Mouse (Mus musculus) granulocyte monocyte progenitor cell, adult 5-6 weeks (primary cell): ENCODE results near the gene Fam171a2. TPM values are rescaled to one million over a fixed set of nuclear protein-coding genes. Genes with fewer than 3 reads are reported as not detected.

Experiments used
- ATAC-seq: replicated peaks from 2 replicates; pipeline ENCODE4 v1.8.0; 2016; ENCODE audit warnings: mild to moderate bottlenecking, moderate TSS enrichment, inconsistent platforms; ENCODE audit not compliant: poor library complexity, severe bottlenecking
- total RNA-seq, 2 experiments: library from RNA; stranded (forward) in 1 of 2; stranded (reverse) in 1 of 2; fragments of 200-712, 200-1000 nt in 1 of 2; fragments of >200 nt in 1 of 2; fragmentation: Nextera tagmentation in 1 of 2; gene quantifications; 2 replicates each; pipeline ENCODE4 v1.2.3; 2014 to 2017

The Fam171a2 gene
- total RNA-seq (2014; fragmentation: Nextera tagmentation): not detected in 2 replicates
- total RNA-seq (2017): not detected in 2 replicates

DNA sequence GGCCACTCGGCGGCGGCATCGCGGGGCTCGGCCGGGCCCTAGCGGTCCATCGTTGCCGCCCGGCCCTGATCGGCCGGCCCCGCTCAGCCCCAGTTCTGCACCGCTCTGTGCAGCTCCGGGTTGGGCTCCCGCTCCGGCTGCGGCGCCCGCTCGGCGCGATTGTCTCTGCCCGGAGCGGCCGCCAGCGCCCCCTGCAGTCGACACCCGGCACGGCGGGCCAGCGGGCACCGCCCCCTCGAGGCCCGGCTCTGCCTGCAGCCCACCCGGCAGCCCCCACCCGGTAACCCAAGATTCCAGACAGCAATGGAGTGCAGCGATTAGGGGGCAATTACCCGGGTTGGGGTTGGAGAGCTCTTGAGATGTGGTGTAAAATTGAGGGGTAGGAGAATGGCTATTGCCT lies at the start of gene Fam171a2:
Fam171a2 (minus strand) TSS at position 186 of the 400 bp plus-strand sequence.
- ATAC-seq: peak; percentile 72

GRCm38 (mm10) chr11:102496732-102497131 lies 49.2 kb upstream of the Fam171a2 start:
- no peak for ATAC-seq

GRCm38 (mm10) chr11:102496206-102496605 lies 48.7 kb upstream of the Fam171a2 start:
- no peak for ATAC-seq

DNA sequence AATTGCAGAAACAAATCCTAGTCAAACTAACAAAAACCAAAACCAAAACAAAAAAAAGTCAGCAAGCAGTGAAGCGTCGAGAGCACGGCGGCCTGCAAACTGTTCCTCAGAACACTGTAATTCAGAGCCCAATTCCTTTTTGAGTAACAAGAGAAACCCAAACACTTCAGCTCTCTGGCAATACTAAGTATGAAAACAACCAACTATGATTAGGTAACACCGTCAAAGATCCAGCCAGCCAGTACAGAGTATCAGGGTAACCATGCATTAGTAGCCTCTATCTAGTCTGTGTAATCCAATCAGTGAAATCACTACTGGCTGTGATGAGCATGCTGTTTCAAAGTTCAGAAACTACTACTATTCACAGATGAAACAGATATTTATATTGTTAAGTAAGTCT lies 48.3 kb upstream of the Fam171a2 start:
- no peak for ATAC-seq

DNA sequence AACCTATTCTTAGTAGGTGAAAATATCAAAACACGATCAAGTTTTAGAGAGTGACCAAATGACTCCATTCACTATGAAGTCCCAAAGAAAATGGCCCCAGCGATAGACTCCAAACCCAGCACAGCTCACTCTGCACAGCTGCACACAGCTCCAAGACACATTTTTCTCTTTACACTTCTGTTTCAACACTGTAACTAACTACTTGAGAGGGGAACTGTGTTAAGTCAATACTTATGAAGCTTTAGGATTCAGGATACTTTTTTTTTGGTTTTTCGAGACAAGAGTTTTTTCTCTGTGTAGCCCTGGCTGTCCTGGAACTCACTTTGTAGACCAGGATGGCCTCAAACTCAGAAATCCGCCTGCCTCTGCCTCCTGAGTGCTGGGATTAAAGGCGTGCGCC lies 47.6 kb upstream of the Fam171a2 start:
- no peak for ATAC-seq

GRCm38 (mm10) chr11:102494063-102494650 lies 46.7 kb upstream of the Fam171a2 start:
- no peak for ATAC-seq

GRCm38 (mm10) chr11:102493241-102493640 lies 45.8 kb upstream of the Fam171a2 start:
- ATAC-seq: no peak

DNA sequence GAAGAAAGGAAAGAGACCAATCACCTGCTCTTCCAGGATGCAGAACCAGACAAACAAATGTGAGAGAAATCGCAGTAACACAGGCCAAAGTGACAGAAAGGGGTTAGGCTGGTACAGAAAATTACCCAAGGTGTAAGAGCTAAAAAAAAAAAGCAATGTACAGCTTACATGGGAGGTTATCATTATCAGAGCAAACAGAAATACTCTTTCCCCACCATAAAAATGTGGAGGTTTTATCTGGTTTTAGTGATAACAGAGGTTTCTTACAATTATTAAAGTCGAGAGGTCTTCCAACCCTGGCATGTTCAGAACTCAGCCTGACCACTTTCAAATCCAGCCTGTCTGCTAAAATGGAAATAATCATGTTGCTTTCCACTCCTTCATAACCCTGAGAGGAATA lies 40.4 kb upstream of the Fam171a2 start:
- ATAC-seq: no peak

DNA sequence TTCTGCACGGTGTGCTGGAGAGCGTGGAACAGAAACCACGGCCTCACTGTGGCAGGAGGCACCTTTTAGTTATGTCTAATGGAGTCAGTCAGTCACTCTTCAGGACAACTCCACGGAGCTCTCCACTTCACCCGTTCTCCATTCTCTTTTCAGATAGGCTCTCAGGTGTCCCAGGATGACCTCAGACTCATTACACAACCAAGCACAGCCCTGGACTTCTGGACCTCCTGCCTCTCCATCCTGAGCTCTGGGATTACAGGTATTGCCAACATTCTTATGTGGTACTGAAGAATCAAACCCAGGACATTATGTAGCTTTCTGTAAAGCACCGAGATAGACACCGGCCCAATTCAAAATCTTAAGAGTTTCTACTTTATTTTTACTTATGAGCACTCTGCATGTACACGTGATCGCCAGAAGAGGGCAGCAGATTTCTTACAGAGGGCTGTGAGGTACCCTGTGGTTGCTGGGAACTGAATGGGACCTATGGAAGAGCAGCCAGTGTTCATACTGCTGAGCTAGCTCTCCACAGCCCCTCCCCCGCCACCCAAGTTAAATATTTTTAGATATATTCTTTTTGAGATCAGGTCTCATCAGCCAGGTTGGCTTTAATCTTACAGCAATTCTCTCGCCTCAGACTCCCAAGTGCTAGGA lies 39.4 kb upstream of the Fam171a2 start:
- peak; percentile 35; the same call in 1 of the 2 replicates for ATAC-seq

DNA sequence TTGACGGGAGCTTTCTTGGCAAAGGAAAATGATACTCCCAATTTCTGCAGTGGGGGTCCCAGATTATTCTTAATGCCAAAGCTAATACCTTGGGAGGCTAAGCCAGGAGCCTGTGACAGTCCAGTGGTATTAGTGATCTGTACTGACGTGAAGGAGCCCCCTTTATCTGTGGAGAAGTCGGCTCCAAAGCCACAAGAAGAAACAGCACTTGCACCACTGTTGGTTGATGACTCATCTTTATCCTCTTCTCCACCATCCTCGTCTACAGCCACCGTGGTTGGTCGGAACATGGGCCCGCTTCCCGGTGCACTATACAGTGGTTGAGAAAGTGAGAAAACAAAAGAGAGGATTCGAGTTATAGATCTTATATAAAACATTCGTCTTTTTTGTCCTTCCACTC lies 34.3 kb upstream of the Fam171a2 start:
- no peak for ATAC-seq

- no peak for ATAC-seq
These were observed 33.4 kb upstream of the Fam171a2 start for GRCm38 (mm10) chr11:102480897-102481296.

GRCm38 (mm10) chr11:102480111-102480510 lies 32.6 kb upstream of the Fam171a2 start:
- no peak for ATAC-seq

- no peak for ATAC-seq
These were observed 32.1 kb upstream of the Fam171a2 start for GRCm38 (mm10) chr11:102479581-102479980.

DNA sequence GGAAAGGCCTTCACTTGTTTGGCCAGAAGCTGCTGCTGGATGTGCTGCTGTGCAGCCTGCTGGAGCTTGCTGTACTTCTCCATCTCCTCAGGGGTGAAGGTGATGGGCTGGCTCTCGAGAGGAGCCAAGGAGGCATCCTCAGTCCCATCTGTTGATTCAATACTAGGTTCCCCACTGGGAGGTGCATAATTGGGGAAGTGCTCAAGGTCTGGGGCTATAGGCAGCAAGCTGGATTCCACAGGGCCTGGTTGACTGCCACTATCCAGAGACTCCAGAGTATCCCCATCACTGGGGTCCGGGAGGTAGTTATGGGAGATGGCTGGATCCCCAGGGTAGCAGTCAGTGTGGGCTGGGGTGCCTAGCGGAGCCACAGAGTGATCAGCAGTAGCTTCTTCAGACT lies 31.2 kb upstream of the Fam171a2 start:
- ATAC-seq: no peak

DNA sequence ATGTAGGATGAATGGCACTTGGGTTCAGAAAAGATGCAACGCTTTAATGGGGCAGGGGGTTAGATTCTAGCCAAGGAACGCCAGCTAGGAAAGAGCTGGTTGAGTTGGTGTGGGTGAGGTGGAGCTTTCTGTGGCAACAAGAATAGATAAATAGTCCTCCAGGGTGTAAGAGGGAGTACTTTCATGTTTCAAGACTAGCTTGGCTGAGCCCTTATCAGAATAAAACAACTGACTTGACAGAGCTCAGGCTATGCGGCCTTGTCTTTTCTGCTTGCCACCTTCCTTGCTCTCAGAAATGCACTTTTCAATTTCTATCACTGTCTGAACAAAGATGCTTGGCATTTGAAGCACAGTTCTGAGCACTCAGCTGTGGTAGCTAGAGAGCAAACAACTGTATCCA lies 27.5 kb upstream of the Fam171a2 start:
- ATAC-seq: no peak

- peak; percentile 43 for ATAC-seq
These were observed 22.3 kb upstream of the Fam171a2 start, which contains the start of gene Itga2b for GRCm38 (mm10) chr11:102469648-102470357. Gene Itga2b, minus strand, starts transcription at chr11:102470122.

DNA sequence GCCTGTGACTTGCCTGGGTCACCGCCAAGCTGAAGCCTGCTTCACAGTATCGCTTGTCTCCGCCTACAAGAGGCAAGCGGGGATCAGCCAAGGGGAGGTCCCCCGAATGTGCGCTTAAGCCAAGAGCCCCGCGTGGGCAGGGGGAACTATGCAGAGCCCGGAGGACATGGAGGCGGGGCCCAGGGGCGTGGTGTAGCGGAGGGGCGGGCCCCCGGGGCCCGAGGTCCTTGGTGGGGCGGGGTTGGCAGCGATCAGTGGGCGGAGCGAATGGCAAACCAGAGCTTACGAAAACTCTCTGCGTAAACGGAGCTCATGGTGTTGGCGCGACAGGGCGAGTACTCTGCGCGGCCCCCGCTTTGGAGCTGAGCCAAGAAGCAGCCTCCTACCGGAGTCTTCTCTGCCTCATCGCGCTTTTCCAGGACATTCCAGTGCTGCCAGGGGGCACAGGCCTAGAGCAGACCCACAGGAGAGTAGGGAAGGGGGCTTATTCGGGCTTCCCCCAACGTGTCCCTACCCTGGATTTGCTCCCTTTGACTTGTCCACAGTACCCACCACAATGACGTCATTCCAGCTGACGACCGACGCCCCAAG lies 19.7 kb upstream of the Fam171a2 start:
- ATAC-seq: peak; percentile 97

GRCm38 (mm10) chr11:102465713-102466436 lies 18.4 kb upstream of the Fam171a2 start:
- no peak for ATAC-seq

DNA sequence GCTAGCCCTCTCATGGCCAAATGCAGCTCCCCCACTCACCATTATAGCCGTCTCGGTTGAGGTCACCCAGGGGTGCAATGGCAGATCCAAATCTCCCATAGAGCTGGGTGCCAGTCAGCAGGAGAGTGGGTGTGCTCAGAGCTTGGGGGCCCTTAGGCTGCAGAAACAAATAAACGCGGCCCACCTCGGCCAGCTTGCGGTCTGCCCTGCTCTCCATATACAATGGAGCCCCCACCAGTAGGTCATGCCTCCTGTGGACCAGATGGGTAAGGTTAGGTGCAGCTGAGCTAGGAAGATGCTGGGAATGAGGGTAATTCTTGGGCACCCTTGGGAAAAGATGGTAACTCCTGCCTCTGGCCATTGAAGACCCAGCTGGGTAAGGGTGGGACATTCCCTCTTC lies 17.4 kb upstream of the Fam171a2 start:
- ATAC-seq: no peak

GRCm38 (mm10) chr11:102461764-102462163 lies 14.3 kb upstream of the Fam171a2 start:
- no peak for ATAC-seq
